Mouse (Mus musculus): ENCODE measurements at regions not wholly inside any gene's neighbourhood (a gene's known extent, or its start where the extent isn't known, plus 50 kb on each side); places are given as distances from the start of the nearest gene placed in this dataset.

- TF ChIP-seq CTCF (IDR thresholded peaks at IDR 0.05) (no peak), EP300 (IDR thresholded peaks at IDR 0.05) (no peak)
- 52% methylated on average over 1 of the region's 1 CpGs for WGBS
- no peak overlapping the region for H3K27ac ChIP-seq (ENCODE audit: low read length)
- no peaks in the 10 kb centered on the region for H3K27me3 ChIP-seq (replicated peaks; ENCODE audit: insufficient read depth, low read length)
- no peaks in the 10 kb centered on the region for H3K4me1 ChIP-seq (ENCODE audit: insufficient read depth, low read depth, low read length)
- H3K36me3 ChIP-seq (ENCODE audit: insufficient read depth, low read length): no peaks in the 10 kb centered on the region
- no peaks in the 10 kb centered on the region for H3K9me3 ChIP-seq (ENCODE audit: low read length)
- no peak overlapping the region for H3K9ac ChIP-seq (replicated peaks; ENCODE audit: low read depth)
- ATAC-seq (no peak), DNase-seq (ENCODE audit: low spot score) (no peak)
- no peak overlapping the region for H3K4me2 ChIP-seq (replicated peaks; ENCODE audit: low read depth, low read length)
- H3K4me3 ChIP-seq (ENCODE audit: low read depth, low read length): no peak overlapping the region
Measured at GRCm38 (mm10) chr5:126217746-126218145, 686.2 kb downstream of the Tmem132b start.

GRCm38 (mm10) chr5:126223696-126224095 is 692.1 kb downstream of the Tmem132b start:
- DNase-seq (ENCODE audit: low spot score): no peak
- no peak overlapping the region for H3K27ac ChIP-seq (ENCODE audit: low read length)
- 82% methylated on average over 3 of the region's 3 CpGs for WGBS
- no peak for ATAC-seq
- no peak overlapping the region for H3K4me3 ChIP-seq (ENCODE audit: low read depth, low read length)
- no peaks in the 10 kb centered on the region for H3K4me1 ChIP-seq (ENCODE audit: insufficient read depth, low read depth, low read length)
- no peak overlapping the region for H3K4me2 ChIP-seq (replicated peaks; ENCODE audit: low read depth, low read length)
- no peaks in the 10 kb centered on the region for H3K36me3 ChIP-seq (ENCODE audit: insufficient read depth, low read length)
- no peaks in the 10 kb centered on the region for H3K9me3 ChIP-seq (ENCODE audit: low read length)
- TF ChIP-seq CTCF (IDR thresholded peaks at IDR 0.05) (no peak), EP300 (IDR thresholded peaks at IDR 0.05) (no peak)
- H3K27me3 ChIP-seq (replicated peaks; ENCODE audit: insufficient read depth, low read length): no peaks in the 10 kb centered on the region
- no peak overlapping the region for H3K9ac ChIP-seq (replicated peaks; ENCODE audit: low read depth)

- DNase-seq (ENCODE audit: low spot score) (no peak), ATAC-seq (no peak)
- no peaks in the 10 kb centered on the region for H3K27me3 ChIP-seq (replicated peaks; ENCODE audit: insufficient read depth, low read length)
- TF ChIP-seq CTCF (IDR thresholded peaks at IDR 0.05) (no peak), EP300 (IDR thresholded peaks at IDR 0.05) (no peak)
- H3K9ac ChIP-seq (replicated peaks; ENCODE audit: low read depth): no peak overlapping the region
- H3K4me2 ChIP-seq (replicated peaks; ENCODE audit: low read depth, low read length): no peak overlapping the region
- no peaks in the 10 kb centered on the region for H3K9me3 ChIP-seq (ENCODE audit: low read length)
- no peak overlapping the region for H3K27ac ChIP-seq (ENCODE audit: low read length)
- H3K4me3 ChIP-seq (ENCODE audit: low read depth, low read length): no peak overlapping the region
- H3K4me1 ChIP-seq (ENCODE audit: insufficient read depth, low read depth, low read length): no peaks in the 10 kb centered on the region
- H3K36me3 ChIP-seq (ENCODE audit: insufficient read depth, low read length): no peaks in the 10 kb centered on the region
- 66% methylated on average over 4 of the region's 4 CpGs for WGBS
Measured at GRCm38 (mm10) chr5:126230768-126231167, 699.2 kb downstream of the Tmem132b start.

- 58% methylated on average over 3 of the region's 3 CpGs for whole genome bisulfite sequencing
- no peak for ATAC-seq
Measured at GRCm38 (mm10) chr5:126238071-126238470, 706.5 kb downstream of the Tmem132b start.

GRCm38 (mm10) chr5:126245776-126246175 is 714.2 kb downstream of the Tmem132b start:
- no peaks in the 10 kb centered on the region for H3K27me3 ChIP-seq (replicated peaks; ENCODE audit: insufficient read depth, low read length)
- no peak overlapping the region for H3K4me2 ChIP-seq (replicated peaks; ENCODE audit: low read depth, low read length)
- no peak overlapping the region for H3K9ac ChIP-seq (replicated peaks; ENCODE audit: low read depth)
- no peak overlapping the region for H3K4me3 ChIP-seq (ENCODE audit: low read depth, low read length)
- H3K36me3 ChIP-seq (ENCODE audit: insufficient read depth, low read length): no peaks in the 10 kb centered on the region
- DNase-seq (ENCODE audit: low spot score): no peak
- WGBS: 74% methylated on average over 2 of the region's 2 CpGs
- ATAC-seq: no peak
- H3K4me1 ChIP-seq (ENCODE audit: insufficient read depth, low read depth, low read length): no peaks in the 10 kb centered on the region
- H3K9me3 ChIP-seq (ENCODE audit: low read length): no peaks in the 10 kb centered on the region
- no peak overlapping the region for H3K27ac ChIP-seq (ENCODE audit: low read length)
- no peak for TF ChIP-seq CTCF (IDR thresholded peaks at IDR 0.05)
- TF ChIP-seq EP300 (IDR thresholded peaks at IDR 0.05): no peak

More at GRCm38 (mm10) chr5:126238071-126238470, 706.5 kb downstream of the Tmem132b start:
- Histone ChIP-seq H3K27me3 (replicated peaks; ENCODE audit: insufficient read depth, low read length) (no peaks in the 10 kb centered on the region), H3K9ac (replicated peaks; ENCODE audit: low read depth) (no peak overlapping the region), H3K4me2 (replicated peaks; ENCODE audit: low read depth, low read length) (no peak overlapping the region), H3K9me3 (ENCODE audit: low read length) (no peaks in the 10 kb centered on the region), H3K4me1 (ENCODE audit: insufficient read depth, low read depth, low read length) (no peaks in the 10 kb centered on the region), H3K36me3 (ENCODE audit: insufficient read depth, low read length) (no peaks in the 10 kb centered on the region), H3K4me3 (ENCODE audit: low read depth, low read length) (no peak overlapping the region), H3K27ac (ENCODE audit: low read length) (no peak overlapping the region)
- DNase-seq (ENCODE audit: low spot score): no peak
- TF ChIP-seq CTCF (IDR thresholded peaks at IDR 0.05): no peak
- no peak for TF ChIP-seq EP300 (IDR thresholded peaks at IDR 0.05)

GRCm38 (mm10) chr5:126250331-126250730 is 718.8 kb downstream of the Tmem132b start:
- no peak overlapping the region for H3K4me3 ChIP-seq (ENCODE audit: low read depth, low read length)
- no peaks in the 10 kb centered on the region for H3K36me3 ChIP-seq (ENCODE audit: insufficient read depth, low read length)
- TF ChIP-seq EP300 (IDR thresholded peaks at IDR 0.05) (no peak), CTCF (IDR thresholded peaks at IDR 0.05) (no peak)
- H3K27me3 ChIP-seq (replicated peaks; ENCODE audit: insufficient read depth, low read length): no peaks in the 10 kb centered on the region
- no peak overlapping the region for H3K4me2 ChIP-seq (replicated peaks; ENCODE audit: low read depth, low read length)
- H3K9me3 ChIP-seq (ENCODE audit: low read length): no peaks in the 10 kb centered on the region
- no peak for ATAC-seq
- DNase-seq (ENCODE audit: low spot score): no peak
- no peak overlapping the region for H3K9ac ChIP-seq (replicated peaks; ENCODE audit: low read depth)
- H3K27ac ChIP-seq (ENCODE audit: low read length): no peak overlapping the region
- 77% methylated on average over 1 of the region's 1 CpGs for WGBS
- H3K4me1 ChIP-seq (ENCODE audit: insufficient read depth, low read depth, low read length): no peaks in the 10 kb centered on the region

- WGBS: 43% methylated on average over 1 of the region's 1 CpGs
- ATAC-seq: no peak
- no peak overlapping the region for H3K9ac ChIP-seq (replicated peaks; ENCODE audit: low read depth)
Measured at GRCm38 (mm10) chr5:126254661-126255060, 723.1 kb downstream of the Tmem132b start.

More at GRCm38 (mm10) chr5:126254661-126255060, 723.1 kb downstream of the Tmem132b start:
- H3K36me3 ChIP-seq (ENCODE audit: insufficient read depth, low read length): no peaks in the 10 kb centered on the region
- no peak overlapping the region for H3K4me2 ChIP-seq (replicated peaks; ENCODE audit: low read depth, low read length)
- no peaks in the 10 kb centered on the region for H3K4me1 ChIP-seq (ENCODE audit: insufficient read depth, low read depth, low read length)
- H3K27ac ChIP-seq (ENCODE audit: low read length): no peak overlapping the region
- no peak overlapping the region for H3K4me3 ChIP-seq (ENCODE audit: low read depth, low read length)
- H3K9me3 ChIP-seq (ENCODE audit: low read length): no peaks in the 10 kb centered on the region
- no peak for DNase-seq (ENCODE audit: low spot score)
- H3K27me3 ChIP-seq (replicated peaks; ENCODE audit: insufficient read depth, low read length): no peaks in the 10 kb centered on the region
- TF ChIP-seq CTCF (IDR thresholded peaks at IDR 0.05): no peak
- TF ChIP-seq EP300 (IDR thresholded peaks at IDR 0.05): no peak
